Mouse (Mus musculus): ENCODE measurements at regions not wholly inside any gene's neighbourhood (a gene's known extent, or its start where the extent isn't known, plus 50 kb on each side); places are given as distances from the start of the nearest gene placed in this dataset.

DNA sequence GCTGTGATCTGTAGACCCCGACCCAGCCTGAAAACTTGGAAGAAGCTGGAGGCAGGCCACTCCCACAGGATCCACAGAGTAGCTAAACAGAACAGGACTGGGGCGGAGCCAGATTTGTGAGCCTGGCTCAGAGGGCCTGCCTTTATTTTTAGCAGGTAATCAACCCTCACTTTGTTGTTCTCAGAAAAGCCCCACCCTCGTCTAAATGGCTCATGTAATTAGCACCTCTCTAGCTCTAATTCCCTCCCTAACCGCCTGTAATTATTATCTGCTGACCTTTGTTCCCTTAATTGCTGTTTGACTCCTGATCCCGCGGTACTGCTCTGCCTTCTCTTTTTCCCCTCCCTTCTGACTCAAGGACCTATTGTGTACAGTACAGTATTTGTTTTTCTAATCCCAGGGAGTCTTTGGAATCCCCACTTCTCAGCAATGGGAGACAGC, 95.6 kb upstream of the Bdnf start:
- DNase-seq: no peak

DNA sequence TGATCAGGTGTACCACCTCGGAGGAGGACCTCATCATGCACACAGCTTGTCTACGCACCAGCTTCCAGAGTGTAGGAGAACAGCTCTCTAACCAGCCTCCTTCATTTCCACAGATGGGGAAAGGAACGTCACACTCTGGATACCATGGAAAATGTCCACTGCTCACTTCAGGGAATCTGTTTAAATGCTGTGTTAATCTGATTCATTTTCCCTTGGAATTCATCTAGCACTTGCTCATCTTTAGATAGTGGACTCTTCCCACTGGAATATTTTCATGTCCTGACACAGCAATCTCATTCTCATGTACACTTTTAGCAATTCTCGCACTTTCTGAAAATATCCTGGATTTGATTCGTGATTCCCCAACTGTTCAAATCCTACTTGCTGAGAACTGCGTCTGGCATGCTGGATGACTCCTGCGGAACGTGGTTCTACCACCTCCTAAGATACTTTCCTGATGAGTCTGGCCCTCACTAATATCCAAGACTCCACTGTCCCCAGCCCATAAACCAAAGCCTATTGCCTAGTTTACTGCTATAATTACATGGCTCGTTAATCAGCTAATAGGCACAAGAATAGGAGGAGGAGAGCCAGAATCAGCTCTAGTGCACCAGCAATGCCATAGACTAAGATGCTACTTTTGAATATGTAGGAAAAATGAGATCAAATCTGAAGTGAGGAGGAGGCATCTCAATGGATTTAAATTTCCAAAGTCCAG, 56.0 kb upstream of the Bdnf start:
- DNase-seq: no peak

DNA sequence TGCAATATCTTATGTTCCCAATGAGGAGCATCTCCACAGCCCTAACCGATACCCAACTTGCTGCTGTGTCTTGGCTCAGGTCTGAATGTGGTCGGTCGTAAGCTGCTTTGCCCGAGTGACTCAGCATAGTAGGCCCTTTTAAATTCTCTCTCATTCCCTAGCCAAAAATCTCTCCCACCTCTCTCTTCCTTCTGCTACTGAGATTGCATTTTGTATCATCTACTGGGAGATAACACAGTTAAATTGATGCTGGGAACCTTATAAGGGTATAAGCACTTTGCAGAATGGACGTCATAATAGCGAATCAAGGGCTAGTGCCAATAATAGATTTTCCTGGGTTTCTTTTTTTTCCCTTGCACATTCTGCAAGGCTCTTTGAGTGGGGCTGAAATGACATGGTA, 54.8 kb upstream of the Bdnf start:
- no peak for DNase-seq

DNA sequence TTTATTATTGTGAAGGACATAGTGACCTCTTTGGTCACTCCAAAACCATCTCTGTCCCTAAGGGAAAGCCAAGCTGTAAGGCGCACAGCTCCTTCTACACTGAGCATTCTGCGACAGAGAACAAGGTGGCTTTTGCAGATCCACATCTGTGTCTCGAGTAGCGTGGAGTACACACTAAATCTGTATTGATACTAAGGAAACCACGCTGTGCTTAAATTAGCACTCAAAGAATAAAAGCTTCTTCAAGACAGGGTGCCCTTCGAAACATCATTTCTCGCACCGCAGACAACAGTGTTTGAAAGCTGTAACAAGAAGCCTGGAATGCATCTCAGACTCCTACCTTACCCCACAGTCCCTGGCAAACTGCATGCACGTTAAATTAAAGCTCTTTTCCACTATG, 52.9 kb upstream of the Bdnf start:
- no peak for DNase-seq

Data from cerebellum, postnatal 36 days (tissue).